Mouse (Mus musculus) neural tube, embryonic 14.5 days (tissue): Measurements from ENCODE around the gene Zfp618. TPM values are rescaled to one million over a fixed set of nuclear protein-coding genes. Genes with fewer than 3 reads are reported as not detected.
A peak's percentile ranks its signal among the peaks of the same experiment; 100 is the strongest.

Experiments
- ATAC-seq: fragments of 200-750 bp; cut with Nextera tagmentation; 2 replicates; pipeline ENCODE4 v1.8.0; 2017; ENCODE audit warnings: low read depth, mild to moderate bottlenecking, moderate TSS enrichment, moderate library complexity
- H3K27ac ChIP-seq: fragments of 300-500 bp; sonication (generic); 2 replicates; pipeline ENCODE4 v1.5.1; 2014; ENCODE audit warnings: low read depth, mild to moderate bottlenecking, control low read depth, low read length, moderate library complexity, mixed read lengths
- H3K27me3 ChIP-seq: fragments of 300-500 bp; sonication (generic); 2 replicates; pipeline ENCODE4 v1.6.1; 2014; ENCODE audit warnings: low read length; ENCODE audit not compliant: control insufficient read depth, insufficient read depth
- H3K36me3 ChIP-seq: fragments of 300-500 bp; sonication (generic); 2 replicates; pipeline ENCODE4 v1.6.1; 2014; ENCODE audit warnings: low read length, mixed read lengths; ENCODE audit not compliant: control insufficient read depth, insufficient read depth
- H3K4me1 ChIP-seq: fragments of 300-500 bp; sonication (generic); 2 replicates; pipeline ENCODE4 v1.6.1; 2014; ENCODE audit warnings: low read length; ENCODE audit not compliant: control insufficient read depth, insufficient read depth
- H3K4me2 ChIP-seq: fragments of 300-500 bp; sonication (generic); 2 replicates; pipeline ENCODE4 v1.6.1; 2014; ENCODE audit warnings: mild to moderate bottlenecking, low read depth, low read length, control low read depth
- H3K4me3 ChIP-seq: fragments of 300-500 bp; sonication (generic); 2 replicates; pipeline ENCODE4 v1.5.1; 2014; ENCODE audit warnings: low read depth, low read length, control low read depth, mixed read lengths
- H3K9ac ChIP-seq: fragments of 300-500 bp; sonication (generic); replicated peaks from 2 replicates; pipeline ENCODE4 v1.6.1; 2014; ENCODE audit warnings: low read depth, mild to moderate bottlenecking, control low read depth, low read length, mixed read lengths
- H3K9me3 ChIP-seq: fragments of 300-500 bp; sonication (generic); 2 replicates; pipeline ENCODE4 v1.6.1; 2016; ENCODE audit warnings: low read length; ENCODE audit not compliant: control insufficient read depth
- WGBS: fragments of 180-500 bp; shearing (Covaris S2); extraction: QIAGEN DNeasy Blood & Tissue Kit; methylation state at CpG from one replicate; pipeline ENCODE4 v1.1.7; 2014; 5-methylcytosine and 5-hydroxymethylcytosine counted together
- polyA plus RNA-seq: library from polyadenylated mRNA; unstranded; fragments of >200 nt; fragmentation: Nextera tagmentation; extraction: Ambion mirVana; gene quantifications from 2 replicates; pipeline ENCODE4 v1.2.1, GENCODE M21; 2014

The Zfp618 gene
- polyA plus RNA-seq, 1 experiment from 2014 or later, result 30.2 TPM

DNA sequence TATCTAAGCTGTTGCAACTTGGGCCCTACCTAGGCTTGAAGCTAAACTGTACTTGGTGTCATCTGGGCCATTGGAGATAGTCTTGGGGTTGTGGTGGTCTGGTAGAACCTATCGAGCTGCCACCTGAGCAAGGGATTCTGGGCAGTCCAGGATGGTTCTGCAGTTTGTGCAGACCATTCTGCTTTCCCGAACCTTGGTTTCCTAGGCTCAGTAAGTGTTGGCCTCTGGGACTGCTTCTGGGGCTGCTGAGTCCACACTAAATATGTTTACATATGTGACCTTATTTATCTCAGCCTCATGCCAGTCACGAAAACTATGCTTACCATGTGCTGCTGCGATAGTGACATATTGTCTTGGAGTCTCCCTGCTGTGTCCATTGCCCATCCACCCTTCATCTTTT lies 93.3 kb downstream of the Zfp618 start:
- H3K4me2 ChIP-seq, result no peak overlapping the region
- peaks cover 32% of the 10 kb centered on the region for H3K4me1 ChIP-seq
- 89% methylated on average over 4 of the region's 4 CpGs for WGBS
- peak overlapping the region; percentile 78 for H3K27ac ChIP-seq
- no peaks in the 10 kb centered on the region for H3K27me3 ChIP-seq
- H3K36me3 ChIP-seq, result no peaks in the 10 kb centered on the region
- H3K9ac ChIP-seq, result no peak overlapping the region
- no peaks in the 10 kb centered on the region for H3K9me3 ChIP-seq
- no peak overlapping the region for H3K4me3 ChIP-seq
- no peak for ATAC-seq

DNA sequence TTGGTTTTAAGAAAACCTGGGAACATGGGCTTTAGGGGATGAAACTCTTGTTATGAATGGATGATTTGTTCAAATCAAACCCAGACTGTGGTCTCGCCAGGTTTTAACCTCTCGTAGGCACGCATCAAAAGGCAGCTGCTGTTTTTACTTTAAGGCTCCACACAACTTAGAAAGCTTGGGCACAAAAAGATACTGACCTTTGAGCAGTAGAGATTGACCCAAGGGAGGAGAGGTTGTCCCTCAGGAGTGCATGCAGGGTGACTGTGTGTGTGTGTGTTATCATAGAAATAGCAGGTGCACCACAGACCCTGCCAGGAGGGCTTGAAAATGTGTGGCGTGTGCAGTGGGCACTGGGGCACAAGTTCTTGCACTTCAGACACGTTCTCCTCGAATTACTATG lies 95.0 kb downstream of the Zfp618 start:
- 79% methylated on average over 6 of the region's 6 CpGs for WGBS
- no peak overlapping the region for H3K9ac ChIP-seq
- peak overlapping the region; percentile 16; the same call in 1 of the 2 replicates for H3K27ac ChIP-seq
- H3K4me3 ChIP-seq, result no peak overlapping the region
- H3K9me3 ChIP-seq, result no peaks in the 10 kb centered on the region
- peaks cover 29% of the 10 kb centered on the region for H3K4me1 ChIP-seq
- H3K4me2 ChIP-seq, result no peak overlapping the region
- no peak for ATAC-seq
- no peaks in the 10 kb centered on the region for H3K36me3 ChIP-seq
- no peaks in the 10 kb centered on the region for H3K27me3 ChIP-seq

DNA sequence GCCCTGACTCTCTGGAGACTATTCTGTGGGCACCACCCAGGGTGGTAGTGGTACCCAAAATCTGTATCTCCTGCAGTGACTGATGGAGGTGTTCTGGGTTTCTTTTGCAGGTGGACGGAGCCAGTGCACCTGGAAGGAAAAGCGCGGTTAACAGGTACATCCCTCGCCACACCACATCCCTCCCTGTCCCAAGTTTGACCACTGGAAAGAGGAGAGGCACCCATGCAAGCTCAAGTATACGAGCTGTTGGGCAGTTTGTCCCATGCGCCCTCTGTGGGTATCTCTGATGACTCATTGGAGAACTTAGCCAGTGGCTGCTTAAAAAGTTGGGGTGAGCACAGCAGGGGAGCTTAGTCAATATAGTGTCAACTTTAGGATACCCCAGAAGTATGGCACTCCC lies 96.0 kb downstream of the Zfp618 start:
- no peak for ATAC-seq
- Histone ChIP-seq H3K9ac (no peak overlapping the region), H3K4me1 (peaks cover 24% of the 10 kb centered on the region), H3K27ac (peak overlapping the region; percentile 29; the same call in 1 of the 2 replicates), H3K4me2 (no peak overlapping the region), H3K9me3 (no peaks in the 10 kb centered on the region), H3K27me3 (no peaks in the 10 kb centered on the region), H3K36me3 (no peaks in the 10 kb centered on the region), H3K4me3 (no peak overlapping the region)
- WGBS, result 95% methylated on average over 6 of the region's 6 CpGs

DNA sequence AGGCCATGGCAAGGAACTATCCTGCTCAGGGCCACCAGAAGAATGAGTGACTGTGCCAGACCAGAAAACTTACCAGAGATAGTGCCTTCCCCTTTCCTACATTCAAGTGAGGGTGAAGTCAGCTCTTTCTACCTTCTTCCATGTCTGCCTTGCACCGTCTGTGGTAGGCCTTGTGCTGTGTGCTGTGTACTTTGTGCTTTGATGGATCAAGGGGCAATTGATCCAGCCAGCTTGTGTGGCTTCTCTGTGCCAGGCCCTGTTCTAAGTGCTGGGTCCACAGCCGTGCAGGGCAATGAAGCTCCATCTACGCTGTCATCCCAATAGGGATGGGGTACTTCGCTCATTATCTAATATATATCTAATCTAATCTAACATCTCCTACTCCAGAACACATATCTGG lies 98.0 kb downstream of the Zfp618 start:
- H3K4me3 ChIP-seq, result no peak overlapping the region
- no peak overlapping the region for H3K27ac ChIP-seq
- no peak overlapping the region for H3K4me2 ChIP-seq
- H3K9ac ChIP-seq, result no peak overlapping the region
- no peaks in the 10 kb centered on the region for H3K27me3 ChIP-seq
- H3K9me3 ChIP-seq, result no peaks in the 10 kb centered on the region
- ATAC-seq, result no peak
- WGBS, result 97% methylated on average over 4 of the region's 4 CpGs
- no peaks in the 10 kb centered on the region for H3K36me3 ChIP-seq
- H3K4me1 ChIP-seq, result peaks cover 12% of the 10 kb centered on the region

DNA sequence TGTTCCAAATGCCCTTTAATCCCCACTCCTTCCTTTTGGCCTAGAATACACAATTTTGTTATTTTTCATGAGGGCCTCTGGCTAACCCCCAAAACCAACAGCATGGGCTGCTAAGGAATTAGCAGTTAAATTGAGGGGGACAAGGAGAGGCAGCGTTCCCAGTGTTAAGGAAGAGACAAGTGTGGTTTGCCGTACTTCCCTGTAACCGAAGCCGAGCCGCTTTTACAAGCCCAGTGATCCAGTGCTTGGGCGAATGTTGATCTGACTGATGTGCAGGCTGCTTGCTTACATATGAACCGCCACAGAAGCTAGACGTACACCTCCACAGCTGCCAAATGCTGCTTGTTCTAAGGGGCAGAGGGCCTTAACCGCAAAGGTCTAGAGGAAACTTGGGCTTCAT lies 99.5 kb downstream of the Zfp618 start:
- H3K9ac ChIP-seq, result no peak overlapping the region
- no peak overlapping the region for H3K4me2 ChIP-seq
- H3K4me3 ChIP-seq, result no peak overlapping the region
- no peak overlapping the region for H3K27ac ChIP-seq
- no peaks in the 10 kb centered on the region for H3K9me3 ChIP-seq
- no peaks in the 10 kb centered on the region for H3K27me3 ChIP-seq
- no peak for ATAC-seq
- 89% methylated on average over 9 of the region's 9 CpGs for WGBS
- peaks cover 11% of the 10 kb centered on the region for H3K4me1 ChIP-seq
- no peaks in the 10 kb centered on the region for H3K36me3 ChIP-seq

DNA sequence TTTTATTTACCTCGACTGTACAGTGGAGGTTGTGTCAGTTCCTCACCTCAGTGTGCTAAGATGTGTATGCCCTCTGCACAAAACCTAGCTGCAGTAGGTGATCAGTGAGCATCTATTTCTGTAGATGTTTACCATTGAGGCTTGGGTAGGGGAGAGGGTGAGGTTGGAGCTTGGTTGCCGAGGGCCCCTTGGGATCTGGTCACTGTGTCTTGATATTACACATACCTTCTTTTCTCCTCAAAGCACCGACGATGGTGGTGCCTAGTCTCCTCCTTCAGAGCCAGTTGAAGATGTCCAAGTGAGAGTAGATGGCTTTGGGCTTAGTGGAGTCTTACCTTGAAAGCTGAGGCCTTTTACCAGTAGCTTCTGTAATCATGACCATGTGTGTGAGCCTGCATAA lies 101.4 kb downstream of the Zfp618 start:
- 93% methylated on average over 4 of the region's 4 CpGs for WGBS
- Histone ChIP-seq H3K9me3 (no peaks in the 10 kb centered on the region), H3K4me2 (no peak overlapping the region), H3K9ac (no peak overlapping the region), H3K36me3 (no peaks in the 10 kb centered on the region), H3K4me1 (no peaks in the 10 kb centered on the region), H3K27me3 (no peaks in the 10 kb centered on the region), H3K27ac (no peak overlapping the region), H3K4me3 (no peak overlapping the region)
- ATAC-seq, result no peak

DNA sequence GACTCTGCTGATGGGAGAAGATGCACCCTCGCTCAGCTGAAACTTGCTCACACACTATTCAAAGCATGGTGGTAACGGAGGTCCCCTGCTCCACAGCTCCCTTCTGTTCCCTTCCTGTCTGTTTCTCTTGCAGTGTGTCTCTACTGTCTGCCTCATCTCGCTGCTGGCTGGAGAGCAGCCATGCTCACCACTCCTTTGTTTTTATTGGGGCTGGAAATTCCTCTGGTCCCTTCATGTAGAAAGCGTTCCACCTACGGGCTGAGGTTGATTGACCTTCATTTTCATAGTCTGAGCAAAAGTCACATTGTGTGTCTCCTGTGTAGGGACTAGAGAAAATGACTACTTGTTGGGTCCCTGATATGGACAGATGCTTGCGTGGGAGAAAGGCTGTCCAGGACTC lies 102.4 kb downstream of the Zfp618 start:
- no peak overlapping the region for H3K4me3 ChIP-seq
- H3K9me3 ChIP-seq, result no peaks in the 10 kb centered on the region
- no peak overlapping the region for H3K27ac ChIP-seq
- H3K4me2 ChIP-seq, result no peak overlapping the region
- ATAC-seq, result no peak
- H3K9ac ChIP-seq, result no peak overlapping the region
- WGBS, result 81% methylated on average over 6 of the region's 6 CpGs
- no peaks in the 10 kb centered on the region for H3K27me3 ChIP-seq
- no peaks in the 10 kb centered on the region for H3K4me1 ChIP-seq
- H3K36me3 ChIP-seq, result no peaks in the 10 kb centered on the region

DNA sequence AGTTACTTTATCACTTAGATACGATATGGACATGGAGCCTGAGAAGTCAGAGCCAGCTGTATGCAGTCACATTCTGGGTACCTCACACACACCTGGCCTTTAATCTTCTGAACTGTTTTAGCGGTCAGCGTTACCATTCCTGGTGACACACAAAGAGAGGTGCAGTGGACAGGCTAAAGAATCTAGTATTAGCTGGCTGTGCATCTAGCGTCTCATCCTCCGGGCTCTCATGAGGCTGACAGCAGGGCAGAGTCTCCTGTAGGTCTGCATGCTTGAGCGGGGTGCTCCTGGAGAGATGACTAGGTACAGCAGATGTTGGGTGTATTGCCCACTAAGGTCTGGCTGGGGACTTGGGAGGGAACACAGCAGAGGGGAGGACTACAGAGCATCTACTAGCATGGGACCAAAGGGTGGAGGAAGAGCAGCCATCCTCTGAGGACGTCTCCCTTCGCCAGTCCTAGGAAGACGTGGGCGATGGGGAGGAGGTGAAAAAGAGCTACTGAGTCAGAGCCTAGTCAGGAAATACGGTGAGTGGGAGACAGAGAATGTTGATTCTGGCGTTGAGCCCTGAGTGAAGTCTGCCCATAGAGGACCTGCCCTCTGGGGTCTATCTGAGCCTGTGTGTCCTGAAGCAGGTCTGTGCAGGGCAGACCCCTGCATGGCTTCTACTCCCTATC lies 103.3 kb downstream of the Zfp618 start:
- no peaks in the 10 kb centered on the region for H3K27me3 ChIP-seq
- H3K36me3 ChIP-seq, result no peaks in the 10 kb centered on the region
- no peak for ATAC-seq
- H3K4me3 ChIP-seq, result no peak overlapping the region
- no peak overlapping the region for H3K27ac ChIP-seq
- no peaks in the 10 kb centered on the region for H3K4me1 ChIP-seq
- no peaks in the 10 kb centered on the region for H3K9me3 ChIP-seq
- no peak overlapping the region for H3K9ac ChIP-seq
- WGBS, result 93% methylated on average over 12 of the region's 12 CpGs
- H3K4me2 ChIP-seq, result no peak overlapping the region

DNA sequence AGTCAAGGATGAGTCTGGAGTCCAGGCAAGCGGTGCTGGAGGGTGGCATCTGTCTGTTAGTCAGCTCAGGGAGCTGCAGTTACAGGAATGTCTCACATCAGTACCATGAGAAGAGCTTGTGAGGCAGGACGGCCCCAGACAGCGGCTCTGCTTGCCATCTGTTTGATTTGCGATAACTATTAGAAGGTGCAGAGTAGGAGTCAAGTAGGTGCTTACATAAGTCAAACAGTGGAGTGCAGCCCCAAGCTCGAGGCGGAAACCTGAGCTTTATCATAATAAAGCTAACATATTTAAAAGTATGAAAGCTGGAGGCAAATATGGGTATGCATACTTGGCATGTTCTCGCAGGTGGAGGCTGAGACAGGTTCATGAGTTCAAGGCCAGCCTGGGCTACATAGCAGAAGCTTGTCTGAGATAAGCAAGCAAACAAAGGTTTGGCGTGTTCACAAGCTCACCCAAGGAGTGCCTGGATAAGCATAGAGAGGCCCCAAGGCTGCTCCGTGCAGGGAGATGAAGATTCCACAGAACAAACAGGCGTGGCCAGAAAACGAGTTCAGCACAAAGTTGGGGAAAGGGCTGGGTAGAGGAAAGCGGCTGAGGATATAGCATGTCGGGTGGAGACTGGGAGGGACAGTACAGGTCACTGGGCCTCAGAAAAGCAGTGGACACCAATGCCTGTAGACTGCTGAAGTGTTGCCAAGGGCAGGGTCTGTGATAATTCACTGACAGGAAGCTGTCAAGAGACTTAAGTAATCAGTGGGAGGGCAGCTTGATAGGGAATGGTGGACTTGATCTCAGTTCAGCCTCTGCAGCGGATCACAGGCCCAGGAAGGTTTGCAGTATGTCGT lies 106.3 kb downstream of the Zfp618 start:
- H3K36me3 ChIP-seq, result no peaks in the 10 kb centered on the region
- ATAC-seq, result no peak
- no peak overlapping the region for H3K9ac ChIP-seq
- H3K27ac ChIP-seq, result no peak overlapping the region
- no peak overlapping the region for H3K4me2 ChIP-seq
- H3K9me3 ChIP-seq, result no peaks in the 10 kb centered on the region
- 81% methylated on average over 15 of the region's 15 CpGs for WGBS
- no peak overlapping the region for H3K4me3 ChIP-seq
- no peaks in the 10 kb centered on the region for H3K27me3 ChIP-seq
- H3K4me1 ChIP-seq, result no peaks in the 10 kb centered on the region
